Mouse (Mus musculus): ENCODE measurements around the gene Srl. TPM values are rescaled to one million over a fixed set of nuclear protein-coding genes. Genes with fewer than 3 reads are reported as not detected.

Gene Srl
- polyA plus RNA-seq, 2 experiments: 44.2 to 53.7 TPM

- H3K9me3 ChIP-seq (ENCODE audit: control insufficient read depth, low read length): no peaks in the 10 kb centered on the region
- H3K27ac ChIP-seq (replicated peaks; ENCODE audit: low read depth, low read length): no peak overlapping the region
- no peak overlapping the region for H3K9ac ChIP-seq (ENCODE audit: low read depth, low read length, severe bottlenecking)
- H3K27me3 ChIP-seq (ENCODE audit: control insufficient read depth, insufficient read depth, low read length): no peaks in the 10 kb centered on the region
- H3K4me3 ChIP-seq (replicated peaks; ENCODE audit: low read length): no peak overlapping the region
- DNase-seq (ENCODE audit: low spot score) (no peak), ATAC-seq (ENCODE audit: low FRiP score, low read depth) (no peak)
- H3K36me3 ChIP-seq (ENCODE audit: control insufficient read depth, insufficient read depth, low read length): peaks cover 9% of the 10 kb centered on the region
- no peak overlapping the region for H3K4me2 ChIP-seq (replicated peaks; ENCODE audit: low read depth, low read length, severe bottlenecking)
- TF ChIP-seq POLR2A (IDR thresholded peaks at IDR 0.05; ENCODE audit: borderline replicate concordance, extremely low read depth, insufficient read depth, insufficient read length): no peak
- WGBS: 96% methylated on average over 1 of the region's 1 CpGs
- H3K4me1 ChIP-seq (ENCODE audit: control insufficient read depth, insufficient read depth, low read length): peaks cover 46% of the 10 kb centered on the region
Observed at GRCm38 (mm10) chr16:4555555-4555954, 13.9 kb upstream of the Srl start.

- WGBS: 9% methylated on average over 6 of the region's 6 CpGs
- peak; percentile 77 for ATAC-seq (ENCODE audit: low FRiP score, low read depth)
- peaks cover 44% of the 10 kb centered on the region for H3K4me1 ChIP-seq (ENCODE audit: control insufficient read depth, insufficient read depth, low read length)
Observed at GRCm38 (mm10) chr16:4552829-4553550, 11.4 kb upstream of the Srl start.

GRCm38 (mm10) chr16:4551885-4552284 is 10.3 kb upstream of the Srl start:
- no peak for TF ChIP-seq POLR2A (IDR thresholded peaks at IDR 0.05; ENCODE audit: borderline replicate concordance, extremely low read depth, insufficient read depth, insufficient read length)
- Histone ChIP-seq H3K4me2 (replicated peaks; ENCODE audit: low read depth, low read length, severe bottlenecking) (no peak overlapping the region), H3K4me1 (ENCODE audit: control insufficient read depth, insufficient read depth, low read length) (peaks cover 34% of the 10 kb centered on the region), H3K27ac (replicated peaks; ENCODE audit: low read depth, low read length) (peak overlapping the region; percentile 82; the same call in 1 of the 2 replicates), H3K36me3 (ENCODE audit: control insufficient read depth, insufficient read depth, low read length) (peaks cover 38% of the 10 kb centered on the region), H3K4me3 (replicated peaks; ENCODE audit: low read length) (no peak overlapping the region), H3K27me3 (ENCODE audit: control insufficient read depth, insufficient read depth, low read length) (no peaks in the 10 kb centered on the region), H3K9me3 (ENCODE audit: control insufficient read depth, low read length) (no peaks in the 10 kb centered on the region), H3K9ac (ENCODE audit: low read depth, low read length, severe bottlenecking) (no peak overlapping the region)
- 85% methylated on average over 12 of the region's 12 CpGs for WGBS
- DNase-seq (ENCODE audit: low spot score) (no peak), ATAC-seq (ENCODE audit: low FRiP score, low read depth) (no peak)

More at GRCm38 (mm10) chr16:4552829-4553550, 11.4 kb upstream of the Srl start:
- Histone ChIP-seq H3K27me3 (ENCODE audit: control insufficient read depth, insufficient read depth, low read length) (no peaks in the 10 kb centered on the region), H3K9ac (ENCODE audit: low read depth, low read length, severe bottlenecking) (peak overlapping the region; percentile 17), H3K9me3 (ENCODE audit: control insufficient read depth, low read length) (no peaks in the 10 kb centered on the region), H3K4me3 (replicated peaks; ENCODE audit: low read length) (no peak overlapping the region), H3K27ac (replicated peaks; ENCODE audit: low read depth, low read length) (peak overlapping the region; percentile 82), H3K36me3 (ENCODE audit: control insufficient read depth, insufficient read depth, low read length) (peaks cover 29% of the 10 kb centered on the region), H3K4me2 (replicated peaks; ENCODE audit: low read depth, low read length, severe bottlenecking) (peak overlapping the region; percentile 20)
- DNase-seq (ENCODE audit: low spot score): peak; percentile 76
- no peak for TF ChIP-seq POLR2A (IDR thresholded peaks at IDR 0.05; ENCODE audit: borderline replicate concordance, extremely low read depth, insufficient read depth, insufficient read length)

- Histone ChIP-seq H3K27ac (replicated peaks; ENCODE audit: low read depth, low read length) (no peak overlapping the region), H3K4me1 (ENCODE audit: control insufficient read depth, insufficient read depth, low read length) (peaks cover 32% of the 10 kb centered on the region), H3K36me3 (ENCODE audit: control insufficient read depth, insufficient read depth, low read length) (peaks cover 41% of the 10 kb centered on the region), H3K9me3 (ENCODE audit: control insufficient read depth, low read length) (no peaks in the 10 kb centered on the region), H3K27me3 (ENCODE audit: control insufficient read depth, insufficient read depth, low read length) (no peaks in the 10 kb centered on the region), H3K4me3 (replicated peaks; ENCODE audit: low read length) (no peak overlapping the region), H3K9ac (ENCODE audit: low read depth, low read length, severe bottlenecking) (no peak overlapping the region), H3K4me2 (replicated peaks; ENCODE audit: low read depth, low read length, severe bottlenecking) (no peak overlapping the region)
- ATAC-seq (ENCODE audit: low FRiP score, low read depth) (peak; percentile 34; the same call in 1 of the 2 replicates), DNase-seq (ENCODE audit: low spot score) (peak; percentile 84)
- no peak for TF ChIP-seq POLR2A (IDR thresholded peaks at IDR 0.05; ENCODE audit: borderline replicate concordance, extremely low read depth, insufficient read depth, insufficient read length)
- 28% methylated on average over 13 of the region's 13 CpGs for WGBS
Observed at GRCm38 (mm10) chr16:4551056-4551455, 9.4 kb upstream of the Srl start.

GRCm38 (mm10) chr16:4548953-4549688 is 7.5 kb upstream of the Srl start:
- peaks cover 55% of the 10 kb centered on the region for H3K36me3 ChIP-seq (ENCODE audit: control insufficient read depth, insufficient read depth, low read length)
- ATAC-seq (ENCODE audit: low FRiP score, low read depth) (no peak), DNase-seq (ENCODE audit: low spot score) (no peak)

More at GRCm38 (mm10) chr16:4548953-4549688, 7.5 kb upstream of the Srl start:
- no peak overlapping the region for H3K27ac ChIP-seq (replicated peaks; ENCODE audit: low read depth, low read length)
- no peaks in the 10 kb centered on the region for H3K27me3 ChIP-seq (ENCODE audit: control insufficient read depth, insufficient read depth, low read length)
- no peak overlapping the region for H3K4me3 ChIP-seq (replicated peaks; ENCODE audit: low read length)
- no peaks in the 10 kb centered on the region for H3K9me3 ChIP-seq (ENCODE audit: control insufficient read depth, low read length)
- peaks cover 29% of the 10 kb centered on the region for H3K4me1 ChIP-seq (ENCODE audit: control insufficient read depth, insufficient read depth, low read length)
- no peak overlapping the region for H3K4me2 ChIP-seq (replicated peaks; ENCODE audit: low read depth, low read length, severe bottlenecking)
- 75% methylated on average over 18 of the region's 18 CpGs for WGBS
- no peak overlapping the region for H3K9ac ChIP-seq (ENCODE audit: low read depth, low read length, severe bottlenecking)
- no peak for TF ChIP-seq POLR2A (IDR thresholded peaks at IDR 0.05; ENCODE audit: borderline replicate concordance, extremely low read depth, insufficient read depth, insufficient read length)

All from limb, embryonic 14.5 days (tissue).